Mouse (Mus musculus): ENCODE measurements around the gene Synj1. TPM values are rescaled to one million over a fixed set of nuclear protein-coding genes. Genes with fewer than 3 reads are reported as not detected.

The Synj1 gene
- polyA plus RNA-seq (2015; fragmentation: Nextera tagmentation; extraction: Ambion mirVana): 13.3 and 14.6 TPM in 2 replicates

DNA sequence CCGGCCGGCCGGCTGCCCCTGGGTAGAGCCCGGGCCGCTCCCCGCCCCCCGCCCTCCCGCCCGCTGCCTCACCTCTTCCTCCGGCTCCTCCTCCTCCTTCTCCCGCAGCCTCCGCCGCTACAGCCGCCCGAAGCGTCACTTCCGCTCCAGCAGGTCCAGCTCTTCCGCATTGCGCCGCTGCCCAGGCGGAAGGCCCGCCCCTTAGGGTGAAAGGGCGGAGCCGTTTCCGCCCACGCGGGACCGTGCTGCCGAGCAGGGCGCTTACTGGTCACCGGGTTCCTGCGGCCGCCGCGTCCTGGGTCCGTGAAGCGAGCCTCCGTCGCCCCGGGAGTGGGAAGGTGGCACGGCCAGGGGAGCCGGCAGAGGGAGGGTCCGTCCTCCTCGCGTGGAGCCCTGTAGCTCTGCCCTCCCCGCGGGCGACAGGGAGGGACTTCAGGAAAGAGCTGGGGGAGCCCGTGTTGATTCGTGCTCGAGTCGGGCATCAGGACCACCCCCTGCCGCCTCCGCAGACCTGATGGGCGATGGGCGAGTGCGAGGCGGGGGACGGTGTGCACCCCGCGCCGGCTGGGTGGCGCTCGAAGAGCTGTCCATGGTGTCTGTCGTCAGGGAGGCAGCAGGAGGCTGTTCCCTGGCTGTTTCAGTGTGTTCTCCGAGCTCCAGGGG, at the start of gene Synj1:
TSS of gene Synj1 (minus strand) at position 288 of the 663 bp plus-strand sequence.
- peak within 1 kb of the TSS; percentile 80 for H3K4me2 ChIP-seq
- peaks cover 18% of the 10 kb centered on the region for H3K36me3 ChIP-seq
- H3K9me3 ChIP-seq: no peaks in the 10 kb centered on the region
- WGBS: under 1% methylated on average over 65 of the region's 66 CpGs
- no peaks in the 10 kb centered on the region for H3K27me3 ChIP-seq
- H3K27ac ChIP-seq: peak within 1 kb of the TSS; percentile 90
- H3K4me1 ChIP-seq: peaks cover 11% of the 10 kb centered on the region
- peak within 1 kb of the TSS; percentile 91 for H3K4me3 ChIP-seq
- H3K9ac ChIP-seq: peak within 1 kb of the TSS; percentile 65
- ATAC-seq (ENCODE audit: borderline replicate concordance, extremely low read depth, low FRiP score, low TSS enrichment): peak; percentile 98

DNA sequence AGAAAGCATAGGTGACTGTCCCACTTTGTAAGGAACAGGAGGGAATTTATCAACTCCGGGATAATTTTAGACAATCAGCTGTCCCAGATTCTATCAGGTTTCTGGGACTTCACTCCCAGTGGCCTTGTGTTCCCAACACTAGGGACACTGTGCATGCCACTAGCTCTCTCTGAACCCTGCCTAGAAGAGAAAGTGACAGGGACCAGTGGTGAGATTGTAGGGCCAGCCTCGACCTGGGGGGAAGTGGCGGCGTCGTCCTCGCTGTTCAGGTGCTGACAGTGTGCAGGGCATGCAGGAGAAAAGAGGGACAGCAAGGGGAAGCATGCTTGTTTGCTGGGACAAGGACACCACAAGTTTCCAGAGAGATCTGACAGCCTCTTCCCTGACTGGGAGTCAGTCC, 46.6 kb upstream of the Synj1 start:
- Histone ChIP-seq H3K9ac (no peak overlapping the region), H3K4me1 (no peaks in the 10 kb centered on the region), H3K36me3 (no peaks in the 10 kb centered on the region), H3K4me3 (no peak overlapping the region), H3K27ac (no peak overlapping the region), H3K27me3 (peaks cover 2% of the 10 kb centered on the region; the same call in 1 of the 2 replicates), H3K9me3 (no peaks in the 10 kb centered on the region), H3K4me2 (no peak overlapping the region)
- 61% methylated on average over 6 of the region's 6 CpGs for WGBS
- ATAC-seq (ENCODE audit: borderline replicate concordance, extremely low read depth, low FRiP score, low TSS enrichment): no peak

DNA sequence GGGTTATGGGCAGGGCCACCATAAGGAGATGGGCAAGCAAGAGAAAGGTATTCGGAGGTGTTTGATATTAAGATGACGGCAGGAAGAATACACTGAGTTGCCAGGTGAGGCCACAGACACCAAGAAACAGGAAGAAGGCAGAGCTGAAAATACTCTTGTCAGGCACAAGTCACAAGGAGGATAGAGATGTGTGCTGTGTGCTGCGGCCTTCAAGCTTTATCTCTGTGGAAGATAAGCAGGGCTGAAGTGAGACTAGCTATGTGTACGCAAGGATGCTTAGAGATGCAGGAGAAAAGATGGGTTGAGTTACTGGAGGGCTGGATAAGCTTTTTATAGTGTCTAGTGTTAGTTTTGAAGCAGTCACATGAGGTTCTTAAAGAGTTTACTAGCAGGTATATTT, 46.2 kb upstream of the Synj1 start:
- Histone ChIP-seq H3K27ac (no peak overlapping the region), H3K9me3 (no peaks in the 10 kb centered on the region), H3K4me1 (no peaks in the 10 kb centered on the region), H3K4me2 (no peak overlapping the region), H3K4me3 (no peak overlapping the region), H3K36me3 (no peaks in the 10 kb centered on the region), H3K27me3 (peaks cover 2% of the 10 kb centered on the region; the same call in 1 of the 2 replicates), H3K9ac (no peak overlapping the region)
- 67% methylated on average over 4 of the region's 4 CpGs for WGBS
- ATAC-seq (ENCODE audit: borderline replicate concordance, extremely low read depth, low FRiP score, low TSS enrichment): no peak

DNA sequence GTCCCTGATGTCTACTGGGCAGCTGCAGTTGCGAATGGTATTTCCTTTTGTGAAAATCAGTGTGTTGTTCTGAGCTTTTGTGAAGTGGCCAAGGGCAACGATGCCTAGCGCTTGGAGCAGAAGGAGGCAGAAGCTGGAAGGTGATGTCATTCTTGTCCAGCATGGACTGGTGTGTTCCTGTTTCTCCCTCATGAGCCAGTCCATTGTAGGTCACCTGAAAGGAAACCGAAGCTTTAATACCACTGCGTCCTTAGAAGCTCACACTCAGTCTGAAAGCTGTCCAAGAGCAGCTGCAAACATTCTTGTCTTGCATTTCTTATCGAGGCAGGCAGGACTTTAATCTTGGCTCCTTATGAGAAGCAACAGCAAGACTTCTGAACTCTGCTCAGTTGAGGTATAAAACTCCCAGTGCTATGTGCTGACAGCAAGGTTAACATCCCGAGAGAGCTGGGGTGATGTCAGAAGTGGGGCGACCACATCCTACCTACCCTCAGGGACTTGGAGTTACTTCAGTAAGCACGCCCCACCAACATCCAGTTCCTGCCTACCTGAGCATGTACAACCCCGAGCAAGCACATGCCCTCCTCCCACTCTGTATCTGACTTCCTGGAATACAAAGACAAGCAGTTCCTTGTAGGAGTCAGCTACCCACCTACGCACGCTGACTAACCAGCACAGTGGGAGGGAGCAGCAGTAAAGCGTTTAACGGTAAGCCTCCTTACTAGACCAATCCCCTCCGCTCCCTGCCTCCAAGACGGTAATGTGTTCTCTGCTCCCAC, 45.1 kb upstream of the Synj1 start:
- no peak overlapping the region for H3K9ac ChIP-seq
- no peaks in the 10 kb centered on the region for H3K36me3 ChIP-seq
- ATAC-seq (ENCODE audit: borderline replicate concordance, extremely low read depth, low FRiP score, low TSS enrichment): peak; percentile 46; the same call in 1 of the 2 replicates
- no peak overlapping the region for H3K4me2 ChIP-seq
- no peaks in the 10 kb centered on the region for H3K4me1 ChIP-seq
- no peak overlapping the region for H3K27ac ChIP-seq
- WGBS: 39% methylated on average over 16 of the region's 16 CpGs
- no peak overlapping the region for H3K4me3 ChIP-seq
- H3K9me3 ChIP-seq: no peaks in the 10 kb centered on the region
- H3K27me3 ChIP-seq: peaks cover 2% of the 10 kb centered on the region; the same call in 1 of the 2 replicates

- Histone ChIP-seq H3K9me3 (no peaks in the 10 kb centered on the region), H3K27me3 (peaks cover 2% of the 10 kb centered on the region; the same call in 1 of the 2 replicates), H3K9ac (no peak overlapping the region), H3K4me1 (no peaks in the 10 kb centered on the region), H3K4me3 (no peak overlapping the region), H3K4me2 (no peak overlapping the region), H3K36me3 (no peaks in the 10 kb centered on the region), H3K27ac (no peak overlapping the region)
- no peak for ATAC-seq (ENCODE audit: borderline replicate concordance, extremely low read depth, low FRiP score, low TSS enrichment)
- WGBS: 63% methylated on average over 5 of the region's 5 CpGs
Observed at GRCm38 (mm10) chr16:91055150-91055549, 44.0 kb upstream of the Synj1 start.

- no peaks in the 10 kb centered on the region for H3K4me1 ChIP-seq
- 56% methylated on average over 8 of the region's 8 CpGs for WGBS
- no peak overlapping the region for H3K4me2 ChIP-seq
- no peak overlapping the region for H3K27ac ChIP-seq
- no peaks in the 10 kb centered on the region for H3K9me3 ChIP-seq
- H3K36me3 ChIP-seq: no peaks in the 10 kb centered on the region
- H3K27me3 ChIP-seq: peaks cover 2% of the 10 kb centered on the region; the same call in 1 of the 2 replicates
- H3K4me3 ChIP-seq: no peak overlapping the region
- no peak overlapping the region for H3K9ac ChIP-seq
- ATAC-seq (ENCODE audit: borderline replicate concordance, extremely low read depth, low FRiP score, low TSS enrichment): no peak
Observed at GRCm38 (mm10) chr16:91053599-91053998, 42.5 kb upstream of the Synj1 start.

- 54% methylated on average over 8 of the region's 8 CpGs for WGBS
- Histone ChIP-seq H3K9me3 (no peaks in the 10 kb centered on the region), H3K36me3 (peaks cover 7% of the 10 kb centered on the region), H3K4me1 (peaks cover 7% of the 10 kb centered on the region), H3K9ac (no peak overlapping the region), H3K27me3 (peaks cover 4% of the 10 kb centered on the region; the same call in 1 of the 2 replicates), H3K4me2 (no peak overlapping the region), H3K4me3 (peak overlapping the region; percentile 99), H3K27ac (no peak overlapping the region)
- no peak for ATAC-seq (ENCODE audit: borderline replicate concordance, extremely low read depth, low FRiP score, low TSS enrichment)
Observed at GRCm38 (mm10) chr16:91045511-91045910, 34.4 kb upstream of the Synj1 start.

DNA sequence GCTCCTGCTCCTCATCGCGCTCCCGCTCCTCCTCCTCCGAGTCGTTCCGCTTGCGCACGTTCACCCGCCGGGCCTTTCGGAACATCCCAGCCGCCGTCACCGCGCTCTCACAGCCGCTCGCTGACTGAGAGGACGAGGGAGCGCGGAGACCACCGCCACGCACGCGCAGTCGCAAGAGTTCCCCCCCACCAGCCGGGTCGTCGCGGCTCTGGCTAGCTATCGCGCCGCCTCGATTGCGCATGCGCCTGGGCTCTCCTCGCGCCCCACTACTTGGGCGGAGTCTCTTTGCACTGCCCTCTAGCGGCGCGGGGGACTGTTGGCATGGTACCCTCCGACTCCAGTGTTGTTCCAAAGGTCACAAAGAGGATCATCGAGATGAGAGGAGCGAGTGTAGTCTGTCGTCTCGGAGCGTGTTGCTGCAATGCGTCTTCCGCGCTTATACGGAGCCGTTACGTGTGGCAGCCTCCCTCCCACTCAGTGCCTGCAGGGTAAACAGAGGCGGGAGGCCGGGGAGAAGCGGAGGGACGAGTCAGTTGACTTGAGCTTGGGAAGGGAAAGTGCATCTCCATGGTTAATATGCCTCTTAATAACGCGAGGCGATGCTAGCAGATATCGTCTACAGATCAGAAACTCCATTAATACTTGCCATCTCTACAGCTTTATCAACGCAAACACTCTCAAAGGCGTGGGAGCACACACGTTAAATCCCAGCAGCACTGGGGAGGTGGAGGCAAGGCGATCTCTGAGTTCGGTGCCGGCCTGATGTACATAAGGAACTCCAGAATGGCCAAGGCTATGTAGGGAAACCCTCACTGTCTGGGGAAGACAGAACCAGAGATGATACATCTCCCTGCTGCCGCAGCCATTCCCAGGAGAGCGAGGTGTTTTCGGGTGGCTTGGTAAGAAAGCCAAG, 33.4 kb upstream of the Synj1 start, which contains the start of gene Paxbp1:
TSS of gene Paxbp1 (minus strand) at position 274 of the 913 bp plus-strand sequence.
- WGBS: 1% methylated on average over 65 of the region's 70 CpGs
- Histone ChIP-seq H3K9me3 (no peaks in the 10 kb centered on the region), H3K9ac (peak within 1 kb of the TSS; percentile 82), H3K36me3 (peaks cover 12% of the 10 kb centered on the region), H3K4me2 (peak within 1 kb of the TSS; percentile 78), H3K27ac (peak within 1 kb of the TSS; percentile 97), H3K4me3 (peak within 1 kb of the TSS; percentile 99), H3K27me3 (peaks cover 4% of the 10 kb centered on the region; the same call in 1 of the 2 replicates), H3K4me1 (peaks cover 7% of the 10 kb centered on the region)
- ATAC-seq (ENCODE audit: borderline replicate concordance, extremely low read depth, low FRiP score, low TSS enrichment): peak; percentile 98

DNA sequence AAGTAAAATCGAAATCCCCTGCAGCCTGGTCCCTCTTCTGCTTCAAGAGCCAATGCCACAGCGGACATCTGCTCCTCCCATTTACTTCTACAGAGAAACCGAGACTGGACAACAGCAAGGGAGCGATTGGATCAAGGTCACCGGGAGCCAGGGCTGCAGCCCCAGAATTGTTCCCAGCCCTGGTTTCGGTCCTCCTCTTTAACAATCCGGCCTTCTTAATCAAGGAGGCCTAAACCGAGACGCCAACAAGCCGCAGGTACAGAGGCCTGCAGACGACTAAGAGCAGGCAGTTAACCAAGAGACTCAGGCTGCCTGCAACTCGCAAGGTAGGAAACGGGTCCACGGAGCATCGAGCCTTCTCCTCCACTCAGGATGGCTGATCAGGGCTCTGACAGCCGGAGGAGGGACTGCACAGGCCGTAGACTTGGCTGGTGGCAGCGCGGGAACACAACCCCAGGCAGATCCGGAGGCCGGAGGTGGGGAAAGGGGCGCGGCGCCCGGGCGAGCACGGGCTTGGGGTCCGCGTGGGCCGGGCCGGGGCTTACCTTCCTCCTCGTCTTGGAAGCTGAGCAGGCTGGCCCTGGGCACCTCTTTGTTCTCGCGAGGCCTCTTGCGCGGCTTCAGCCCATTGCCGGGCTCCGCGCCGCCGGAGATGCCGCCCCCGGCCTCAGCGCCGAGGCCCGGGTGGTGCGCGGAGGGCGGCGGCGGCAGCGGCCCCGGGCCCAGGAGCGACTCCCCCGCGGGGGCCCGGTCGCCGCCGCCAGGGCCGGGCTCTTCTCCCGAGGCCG, 32.5 kb upstream of the Synj1 start:
- H3K4me3 ChIP-seq: peak overlapping the region; percentile 99
- H3K4me2 ChIP-seq: peak overlapping the region; percentile 69
- H3K4me1 ChIP-seq: peaks cover 7% of the 10 kb centered on the region
- H3K36me3 ChIP-seq: peaks cover 18% of the 10 kb centered on the region
- peaks cover 4% of the 10 kb centered on the region; the same call in 1 of the 2 replicates for H3K27me3 ChIP-seq
- H3K9ac ChIP-seq: peak overlapping the region; percentile 82
- WGBS: under 1% methylated on average over 60 of the region's 63 CpGs
- no peaks in the 10 kb centered on the region for H3K9me3 ChIP-seq
- peak; percentile 76 for ATAC-seq (ENCODE audit: borderline replicate concordance, extremely low read depth, low FRiP score, low TSS enrichment)
- H3K27ac ChIP-seq: peak overlapping the region; percentile 97

- Histone ChIP-seq H3K9me3 (no peaks in the 10 kb centered on the region), H3K27me3 (peaks cover 4% of the 10 kb centered on the region; the same call in 1 of the 2 replicates), H3K27ac (no peak overlapping the region), H3K4me1 (peaks cover 7% of the 10 kb centered on the region), H3K36me3 (peaks cover 25% of the 10 kb centered on the region), H3K9ac (peak overlapping the region; percentile 42), H3K4me3 (peak overlapping the region; percentile 7; the same call in 1 of the 2 replicates), H3K4me2 (peak overlapping the region; percentile 69)
- WGBS: 41% methylated on average over 1 of the region's 1 CpGs
- no peak for ATAC-seq (ENCODE audit: borderline replicate concordance, extremely low read depth, low FRiP score, low TSS enrichment)
Observed at GRCm38 (mm10) chr16:91042640-91043039, 31.5 kb upstream of the Synj1 start.

All from lung, embryonic 15.5 days (tissue).